In the genomic region with DNA sequence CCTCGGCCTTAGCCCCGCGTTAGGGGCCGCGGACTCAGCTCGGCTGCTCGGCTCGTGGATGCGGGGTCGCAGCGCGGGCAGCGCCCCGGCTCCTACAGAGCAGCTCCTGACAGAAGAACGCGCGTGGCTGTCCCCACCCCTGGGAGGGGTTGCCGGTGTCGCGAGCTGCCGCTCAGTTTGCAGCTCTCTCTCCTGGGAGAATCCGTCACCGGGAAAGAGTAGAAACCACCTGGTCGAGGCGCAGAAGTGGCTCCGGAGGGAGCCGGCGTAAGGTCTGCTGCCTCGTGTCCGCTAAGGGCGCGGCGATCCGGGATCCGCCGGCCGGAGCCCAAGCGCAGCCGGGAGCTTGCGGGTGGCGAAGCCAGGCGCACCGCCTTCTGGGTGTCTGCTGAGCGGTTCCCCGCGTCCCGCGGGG, we compare ENCODE assay signal across 8 mouse cellular contexts. TPM values are rescaled to one million over a fixed set of nuclear protein-coding genes. Genes with fewer than 3 reads are reported as not detected.
DNase-seq lines count a peak whose midpoint lies in the region; ATAC-seq and TF ChIP-seq lines count a peak whose summit lies in the region.

No protein-coding gene starts in this region.

- peak; percentile 39 for ATAC-seq in heart, embryonic 15.5 days (replicated peaks; ENCODE audit: insufficient number of reproducible peaks, insufficient read depth, low FRiP score, low read depth)
- peak; percentile 59 for ATAC-seq in forebrain, embryonic 14.5 days

- H3K27me3 ChIP-seq in heart, embryonic 15.5 days = peaks cover 21% of the 10 kb centered on the region
- peaks cover 3% of the 10 kb centered on the region; the same call in 1 of the 2 replicates for H3K27me3 ChIP-seq in forebrain, embryonic 14.5 days (replicated peaks; ENCODE audit: control insufficient read depth, insufficient read depth, low read length)
- no peaks in the 10 kb centered on the region for H3K27me3 ChIP-seq in liver, adult 2 months (ENCODE audit: control insufficient read depth, insufficient read depth, low read length)

- H3K79me2 ChIP-seq in liver, adult 2 months (ENCODE audit: control insufficient read depth, insufficient read depth, low read length) = peaks cover 2% of the 10 kb centered on the region; the same call in 1 of the 2 replicates

- DNase-seq in heart, adult 9 months (ENCODE audit: low spot score in 2 of 2) = no peak
- peak; percentile 8 for DNase-seq in NIH3T3 (ENCODE audit: low read depth)
- peak; percentile 51 for DNase-seq in forebrain, embryonic 14.5 days (ENCODE audit: low spot score)
- DNase-seq in liver, adult 2 months (ENCODE audit: extremely low read depth, low read depth, low spot score) = peak; percentile 51
- DNase-seq in skeletal muscle tissue, adult 2 months (ENCODE audit: low read depth, low spot score) = peak; percentile 27
- DNase-seq in gastrocnemius, postnatal 25 days = no peak
- DNase-seq in adrenal gland, postnatal 25 days = no peak

- peak overlapping the region; percentile 74 for H3K4me3 ChIP-seq in heart, embryonic 15.5 days
- peak overlapping the region; percentile 63 for H3K4me3 ChIP-seq in forebrain, embryonic 14.5 days (ENCODE audit: low read depth, low read length)
- peak overlapping the region; percentile 76 for H3K4me3 ChIP-seq in liver, adult 2 months (ENCODE audit: insufficient read depth, low read depth, low read length)

- H3K4me1 ChIP-seq in heart, embryonic 15.5 days (replicated peaks) = peaks cover 19% of the 10 kb centered on the region
- H3K4me1 ChIP-seq in forebrain, embryonic 14.5 days (ENCODE audit: control insufficient read depth, insufficient read depth, low read length) = peaks cover 8% of the 10 kb centered on the region; the same call in 1 of the 2 replicates
- H3K4me1 ChIP-seq in liver, adult 2 months (ENCODE audit: control insufficient read depth, insufficient read depth, low read length) = peaks cover 8% of the 10 kb centered on the region

- WGBS in heart, embryonic 15.5 days = 0% methylated on average over 48 of the region's 48 CpGs
- WGBS in forebrain, embryonic 14.5 days = under 1% methylated on average over 47 of the region's 48 CpGs
- under 1% methylated on average over 39 of the region's 48 CpGs for WGBS in liver, adult 2 months

- no peaks in the 10 kb centered on the region for H3K36me3 ChIP-seq in heart, embryonic 15.5 days
- H3K36me3 ChIP-seq in forebrain, embryonic 14.5 days (ENCODE audit: control insufficient read depth, insufficient read depth, low read length) = no peaks in the 10 kb centered on the region
- H3K36me3 ChIP-seq in liver, adult 2 months (ENCODE audit: control insufficient read depth, insufficient read depth, low read length) = no peaks in the 10 kb centered on the region

- H3K4me2 ChIP-seq in heart, embryonic 15.5 days = peak overlapping the region; percentile 100
- H3K4me2 ChIP-seq in forebrain, embryonic 14.5 days (ENCODE audit: low read length) = peak overlapping the region; percentile 99

- H3K27ac ChIP-seq in heart, embryonic 15.5 days = peak overlapping the region; percentile 93
- H3K27ac ChIP-seq in forebrain, embryonic 14.5 days (ENCODE audit: low read depth, low read length) = peak overlapping the region; percentile 97
- peak overlapping the region; percentile 65 for H3K27ac ChIP-seq in liver, adult 2 months (replicated peaks; ENCODE audit: insufficient read depth, low read depth, low read length)

- H3K9ac ChIP-seq in heart, embryonic 15.5 days = peak overlapping the region; percentile 76
- peak overlapping the region; percentile 86 for H3K9ac ChIP-seq in forebrain, embryonic 14.5 days (ENCODE audit: low read length)
- peak overlapping the region; percentile 80 for H3K9ac ChIP-seq in liver, adult 2 months (ENCODE audit: low read depth, low read length)

- TF ChIP-seq CTCF in liver, adult 2 months (IDR thresholded peaks at IDR 0.05; ENCODE audit: low read depth, low read length) = no peak

- no peaks in the 10 kb centered on the region for H3K9me3 ChIP-seq in heart, embryonic 15.5 days (replicated peaks)
- H3K9me3 ChIP-seq in forebrain, embryonic 14.5 days (replicated peaks; ENCODE audit: control insufficient read depth, low read length) = no peaks in the 10 kb centered on the region

- TF ChIP-seq POLR2A in liver, adult 2 months (IDR thresholded peaks at IDR 0.05; ENCODE audit: extremely low read depth, insufficient read depth, low read length) = no peak

RNA-seq across cellular contexts. Expression of gene Zdhhc14, which starts 0.4 kb away (rescaled TPM):
- 1.3 and 1.9 TPM in 2 replicates for polyA plus RNA-seq in heart, embryonic 15.5 days (2015; fragmentation: Nextera tagmentation; extraction: Ambion mirVana)
- polyA plus RNA-seq in forebrain, embryonic 14.5 days (2014; fragmentation: Nextera tagmentation; extraction: Ambion mirVana) = 4.7 and 8.1 TPM in 2 replicates
- total RNA-seq in liver, adult 2 months (2014; rRNA removed) = 1.1 and 1.9 TPM in 2 replicates
- 0.76 and 0.99 TPM in 2 replicates for polyA plus RNA-seq in liver, adult 2 months (2012; rRNA removed)
- 1 to 10 TPM; 2.8 to 3.1 TPM for total RNA-seq in gastrocnemius, postnatal 25 days (2021)
- 3.9 and 4.8 TPM in 2 replicates for total RNA-seq in adrenal gland, postnatal 25 days (2021)

RNA-seq across cellular contexts. Expression of gene Tmem242, which starts 52.7 kb away (rescaled TPM):
- 107 and 118 TPM in 2 replicates for polyA plus RNA-seq in heart, embryonic 15.5 days (2015; fragmentation: Nextera tagmentation; extraction: Ambion mirVana)
- 115 and 124 TPM in 2 replicates for polyA plus RNA-seq in forebrain, embryonic 14.5 days (2014; fragmentation: Nextera tagmentation; extraction: Ambion mirVana)
- total RNA-seq in liver, adult 2 months (2014; rRNA removed) = 44.5 and 59.8 TPM in 2 replicates
- polyA plus RNA-seq in liver, adult 2 months (2012; rRNA removed) = 10.7 and 12.9 TPM in 2 replicates
- 100 to 1,000 TPM; 139 to 141 TPM for total RNA-seq in gastrocnemius, postnatal 25 days (2021)
- 90.7 and 118 TPM in 2 replicates for total RNA-seq in adrenal gland, postnatal 25 days (2021)

Comparison
In these comparisons a context has a peak if more than half of its experiments do, and no peak if none do; other contexts are left out.
1. DNase-seq: peak in NIH3T3 (single experiment), forebrain, embryonic 14.5 days (single experiment), liver, adult 2 months (single experiment) and skeletal muscle tissue, adult 2 months (single experiment); none in heart, adult 9 months (0 of 2), gastrocnemius, postnatal 25 days (single experiment) and adrenal gland, postnatal 25 days (single experiment).
2. Peak in every context shown above with its lines, with median percentiles within 50 percentile points of each other: H3K27ac ChIP-seq, H3K4me3 ChIP-seq and H3K9ac ChIP-seq.